Mouse (Mus musculus) MEL-GATA-1-ER (cell line): ENCODE measurements around the gene Cul7.

Experiments used
- DNase-seq: peaks from one replicate; pipeline ENCODE4 v3.0.0-alpha.2; 2012; ENCODE audit warnings: low read depth; ENCODE audit errors: extremely low read depth

The Cul7 gene

GRCm38 (mm10) chr17:46673850-46674529 lies 23.9 kb downstream of the Cul7 start, which contains the start of gene Rrp36:
Gene Rrp36, minus strand, starts transcription at chr17:46674352.
- peak; percentile 90 for DNase-seq

- no peak for DNase-seq
Observed at GRCm38 (mm10) chr17:46674530-46675283, 24.6 kb downstream of the Cul7 start.

GRCm38 (mm10) chr17:46678416-46678815 lies 28.3 kb downstream of the Cul7 start, which contains the start of gene Mea1:
Gene Mea1, plus strand, starts transcription at chr17:46678793.
- no peak for DNase-seq

- DNase-seq = no peak
Observed at GRCm38 (mm10) chr17:46678911-46679310, 28.8 kb downstream of the Cul7 start.

GRCm38 (mm10) chr17:46679843-46680759 lies 30.0 kb downstream of the Cul7 start:
- DNase-seq = peak; percentile 44

GRCm38 (mm10) chr17:46680760-46681373 lies 30.7 kb downstream of the Cul7 start, which contains the start of gene Klhdc3:
Gene Klhdc3, minus strand, starts transcription at chr17:46680914.
- peak; percentile 95 for DNase-seq

GRCm38 (mm10) chr17:46681466-46682118 lies 31.5 kb downstream of the Cul7 start:
- DNase-seq = peak; percentile 4

- DNase-seq = no peak
Observed at GRCm38 (mm10) chr17:46682654-46683389, 32.7 kb downstream of the Cul7 start.

- DNase-seq = no peak
Observed at GRCm38 (mm10) chr17:46685913-46686312, 35.8 kb downstream of the Cul7 start.

- no peak for DNase-seq
Observed at GRCm38 (mm10) chr17:46690665-46691064, 40.5 kb downstream of the Cul7 start.

GRCm38 (mm10) chr17:46691390-46691789 lies 41.3 kb downstream of the Cul7 start:
- DNase-seq = no peak

GRCm38 (mm10) chr17:46694517-46695063 lies 44.5 kb downstream of the Cul7 start:
- DNase-seq = no peak

GRCm38 (mm10) chr17:46698515-46698914 lies 48.4 kb downstream of the Cul7 start:
- DNase-seq = no peak

GRCm38 (mm10) chr17:46699245-46699644 lies 49.1 kb downstream of the Cul7 start:
- DNase-seq = no peak

- no peak for DNase-seq
Observed at GRCm38 (mm10) chr17:46699912-46700311, 49.8 kb downstream of the Cul7 start.

GRCm38 (mm10) chr17:46701489-46701888 lies 51.4 kb downstream of the Cul7 start:
- DNase-seq = no peak

- DNase-seq = no peak
Observed at GRCm38 (mm10) chr17:46702100-46702499, 52.0 kb downstream of the Cul7 start.

GRCm38 (mm10) chr17:46702506-46702905 lies 52.4 kb downstream of the Cul7 start:
- no peak for DNase-seq
